Mouse (Mus musculus) hindbrain, embryonic 15.5 days (tissue): ENCODE measurements around the gene Arhgdia. TPM values are rescaled to one million over a fixed set of nuclear protein-coding genes. Genes with fewer than 3 reads are reported as not detected.
A peak's percentile ranks its signal among the peaks of the same experiment; 100 is the strongest.

ENCODE experiments used
- ATAC-seq: fragments of 200-750 bp; cut with Nextera tagmentation; 2 replicates; pipeline ENCODE4 v1.8.0; 2017; ENCODE audit warnings: low read depth, moderate number of reproducible peaks, moderate TSS enrichment; ENCODE audit not compliant: low FRiP score
- H3K27ac ChIP-seq: fragments of 300-500 bp; sonication (generic); replicated peaks from 2 replicates; pipeline ENCODE4 v1.5.1; 2015; ENCODE audit warnings: mild to moderate bottlenecking, inconsistent platforms
- H3K27me3 ChIP-seq: fragments of 300-500 bp; sonication (generic); 2 replicates; pipeline ENCODE4 v1.6.1; 2015; ENCODE audit warnings: control low read depth, inconsistent platforms
- H3K36me3 ChIP-seq: fragments of 300-500 bp; sonication (generic); 2 replicates; pipeline ENCODE4 v1.6.1; 2015; ENCODE audit warnings: control low read depth, inconsistent platforms
- H3K4me1 ChIP-seq: fragments of 300-500 bp; sonication (generic); replicated peaks from 2 replicates; pipeline ENCODE4 v1.6.1; 2015; ENCODE audit warnings: control low read depth, inconsistent platforms
- H3K4me2 ChIP-seq: fragments of 300-500 bp; sonication (generic); 2 replicates; pipeline ENCODE4 v1.6.1; 2015; ENCODE audit warnings: moderate library complexity, mild to moderate bottlenecking, inconsistent platforms
- H3K4me3 ChIP-seq: fragments of 300-500 bp; sonication (generic); 2 replicates; pipeline ENCODE4 v1.5.1; 2015; ENCODE audit warnings: mild to moderate bottlenecking, inconsistent platforms
- H3K9ac ChIP-seq: fragments of 300-500 bp; sonication (generic); 2 replicates; pipeline ENCODE4 v1.6.1; 2015; ENCODE audit warnings: inconsistent platforms
- H3K9me3 ChIP-seq: fragments of 300-500 bp; sonication (generic); 2 replicates; pipeline ENCODE4 v1.6.1; 2016; ENCODE audit warnings: control low read depth, inconsistent platforms
- WGBS: fragments of 180-500 bp; shearing (Covaris S2); methylation state at CpG from one replicate; pipeline ENCODE4 v1.1.7; 2015; 5-methylcytosine and 5-hydroxymethylcytosine counted together
- polyA plus RNA-seq: library from polyadenylated mRNA; unstranded; fragments of >200 nt; fragmentation: Nextera tagmentation; extraction: Ambion mirVana; gene quantifications from 2 replicates; pipeline ENCODE4 v1.2.1, GENCODE M21; 2015

Arhgdia gene
- polyA plus RNA-seq, 1 experiment from 2014 or later, result 533 TPM

GRCm38 (mm10) chr11:120555260-120555659 lies 26.2 kb downstream of the Arhgdia start:
- WGBS, result 80% methylated on average over 2 of the region's 2 CpGs

GRCm38 (mm10) chr11:120554834-120555233 lies 26.6 kb downstream of the Arhgdia start:
- 85% methylated on average over 7 of the region's 7 CpGs for WGBS
- Histone ChIP-seq H3K27me3 (no peaks in the 10 kb centered on the region), H3K4me2 (no peak overlapping the region), H3K27ac (no peak overlapping the region), H3K4me3 (no peak overlapping the region), H3K9me3 (no peaks in the 10 kb centered on the region), H3K9ac (no peak overlapping the region), H3K4me1 (peaks cover 10% of the 10 kb centered on the region), H3K36me3 (peaks cover 11% of the 10 kb centered on the region)
- ATAC-seq, result no peak

More at GRCm38 (mm10) chr11:120555260-120555659, 26.2 kb downstream of the Arhgdia start:
- H3K27me3 ChIP-seq, result no peaks in the 10 kb centered on the region
- no peak overlapping the region for H3K4me2 ChIP-seq
- H3K9me3 ChIP-seq, result no peaks in the 10 kb centered on the region
- ATAC-seq, result no peak
- H3K4me1 ChIP-seq, result peaks cover 5% of the 10 kb centered on the region
- H3K9ac ChIP-seq, result no peak overlapping the region
- no peak overlapping the region for H3K27ac ChIP-seq
- peaks cover 15% of the 10 kb centered on the region for H3K36me3 ChIP-seq
- H3K4me3 ChIP-seq, result no peak overlapping the region

- Histone ChIP-seq H3K4me1 (peaks cover 23% of the 10 kb centered on the region), H3K36me3 (no peaks in the 10 kb centered on the region), H3K27me3 (no peaks in the 10 kb centered on the region), H3K4me2 (no peak overlapping the region), H3K4me3 (no peak overlapping the region), H3K9me3 (no peaks in the 10 kb centered on the region), H3K9ac (no peak overlapping the region), H3K27ac (no peak overlapping the region)
- no peak for ATAC-seq
- 73% methylated on average over 5 of the region's 5 CpGs for WGBS
Measured at GRCm38 (mm10) chr11:120552736-120553135, 28.7 kb downstream of the Arhgdia start.

GRCm38 (mm10) chr11:120550810-120551440 lies 30.5 kb downstream of the Arhgdia start, which contains the start of gene Ppp1r27:
Gene Ppp1r27 (minus strand): TSS chr11:120551132.
- Histone ChIP-seq H3K27ac (peak within 1 kb of the TSS; percentile 85), H3K9me3 (no peaks in the 10 kb centered on the region), H3K27me3 (no peaks in the 10 kb centered on the region), H3K4me1 (peaks cover 26% of the 10 kb centered on the region), H3K4me2 (peak within 1 kb of the TSS; percentile 82), H3K36me3 (no peaks in the 10 kb centered on the region), H3K9ac (peak within 1 kb of the TSS; percentile 97), H3K4me3 (peak within 1 kb of the TSS; percentile 97)
- no peak for ATAC-seq
- 94% methylated on average over 28 of the region's 28 CpGs for WGBS

GRCm38 (mm10) chr11:120549986-120550809 lies 31.2 kb downstream of the Arhgdia start:
- peak; percentile 38; the same call in 1 of the 2 replicates for ATAC-seq
- peak overlapping the region; percentile 82 for H3K4me2 ChIP-seq
- H3K4me1 ChIP-seq, result peaks cover 26% of the 10 kb centered on the region
- H3K9ac ChIP-seq, result peak overlapping the region; percentile 97
- no peaks in the 10 kb centered on the region for H3K9me3 ChIP-seq
- 0 out of 2 replicates have a peak, but pooled peaks cover under 1% of the 10 kb centered on the region for H3K36me3 ChIP-seq
- 76% methylated on average over 11 of the region's 11 CpGs for WGBS
- H3K27me3 ChIP-seq, result no peaks in the 10 kb centered on the region
- peak overlapping the region; percentile 85 for H3K27ac ChIP-seq
- peak overlapping the region; percentile 97 for H3K4me3 ChIP-seq

- peak within 1 kb of the TSS; percentile 97 for H3K4me3 ChIP-seq
- peak within 1 kb of the TSS; percentile 82 for H3K4me2 ChIP-seq
- H3K9me3 ChIP-seq, result no peaks in the 10 kb centered on the region
- WGBS, result 1% methylated on average over 65 of the region's 87 CpGs
- H3K27ac ChIP-seq, result peak within 1 kb of the TSS; percentile 85
- ATAC-seq, result peak; percentile 91
- H3K27me3 ChIP-seq, result no peaks in the 10 kb centered on the region
- peak within 1 kb of the TSS; percentile 97 for H3K9ac ChIP-seq
- peaks cover 26% of the 10 kb centered on the region for H3K4me1 ChIP-seq
- H3K36me3 ChIP-seq, result peaks cover 8% of the 10 kb centered on the region
Measured at GRCm38 (mm10) chr11:120549168-120549945, 32.1 kb downstream of the Arhgdia start, which contains the start of gene Mcrip1. Gene Mcrip1 (minus strand): TSS chr11:120549727.

- H3K27me3 ChIP-seq, result no peaks in the 10 kb centered on the region
- H3K36me3 ChIP-seq, result peaks cover 14% of the 10 kb centered on the region
- H3K27ac ChIP-seq, result peak overlapping the region; percentile 85
- H3K4me1 ChIP-seq, result peaks cover 26% of the 10 kb centered on the region
- ATAC-seq, result no peak
- H3K4me3 ChIP-seq, result peak overlapping the region; percentile 97
- H3K9ac ChIP-seq, result peak overlapping the region; percentile 97
- WGBS, result 29% methylated on average over 7 of the region's 7 CpGs
- no peaks in the 10 kb centered on the region for H3K9me3 ChIP-seq
- peak overlapping the region; percentile 82 for H3K4me2 ChIP-seq
Measured at GRCm38 (mm10) chr11:120548786-120549167, 32.6 kb downstream of the Arhgdia start.

GRCm38 (mm10) chr11:120548214-120548613 lies 33.2 kb downstream of the Arhgdia start:
- ATAC-seq, result no peak
- Histone ChIP-seq H3K9me3 (no peaks in the 10 kb centered on the region), H3K27me3 (no peaks in the 10 kb centered on the region), H3K4me2 (peak overlapping the region; percentile 82), H3K9ac (peak overlapping the region; percentile 97), H3K4me1 (peaks cover 26% of the 10 kb centered on the region), H3K36me3 (peaks cover 19% of the 10 kb centered on the region), H3K27ac (no peak overlapping the region), H3K4me3 (peak overlapping the region; percentile 97)
- 86% methylated on average over 3 of the region's 3 CpGs for WGBS

- ATAC-seq, result no peak
- Histone ChIP-seq H3K9me3 (no peaks in the 10 kb centered on the region), H3K4me1 (peaks cover 26% of the 10 kb centered on the region), H3K4me3 (no peak overlapping the region), H3K4me2 (peak overlapping the region; percentile 82; the same call in 1 of the 2 replicates), H3K9ac (no peak overlapping the region), H3K36me3 (peaks cover 25% of the 10 kb centered on the region), H3K27ac (no peak overlapping the region), H3K27me3 (no peaks in the 10 kb centered on the region)
- WGBS, result 64% methylated on average over 2 of the region's 2 CpGs
Measured at GRCm38 (mm10) chr11:120547469-120547868, 34.0 kb downstream of the Arhgdia start.

- Histone ChIP-seq H3K36me3 (peaks cover 25% of the 10 kb centered on the region), H3K4me2 (no peak overlapping the region), H3K4me1 (peaks cover 26% of the 10 kb centered on the region), H3K27ac (no peak overlapping the region), H3K9ac (no peak overlapping the region), H3K4me3 (no peak overlapping the region), H3K27me3 (no peaks in the 10 kb centered on the region), H3K9me3 (no peaks in the 10 kb centered on the region)
- WGBS, result 92% methylated on average over 3 of the region's 3 CpGs
- ATAC-seq, result no peak
Measured at GRCm38 (mm10) chr11:120545964-120546363, 35.5 kb downstream of the Arhgdia start.

GRCm38 (mm10) chr11:120542376-120542775 lies 39.0 kb downstream of the Arhgdia start:
- peaks cover 17% of the 10 kb centered on the region for H3K4me1 ChIP-seq
- no peak overlapping the region for H3K9ac ChIP-seq
- no peaks in the 10 kb centered on the region for H3K27me3 ChIP-seq
- peaks cover 25% of the 10 kb centered on the region for H3K36me3 ChIP-seq
- WGBS, result 85% methylated on average over 6 of the region's 6 CpGs
- no peak overlapping the region for H3K27ac ChIP-seq
- H3K4me2 ChIP-seq, result no peak overlapping the region
- H3K4me3 ChIP-seq, result no peak overlapping the region
- no peak for ATAC-seq
- H3K9me3 ChIP-seq, result no peaks in the 10 kb centered on the region
